Mouse (Mus musculus) T-helper 17 cell (primary cell): Measurements from ENCODE around the gene Zfp362.

Experiments used
- in situ Hi-C, 2 experiments: fragments of 300-600 bp; cut with MboI, MseI; formaldehyde crosslinking; loops; 1 replicate in 1 of 2; 2 replicates in 1 of 2; pipeline ENCODE4 v1.15.1; 2025; ENCODE audit warnings: high pct_unique_total_duplicates in 2 of 2

Gene Zfp362

DNA sequence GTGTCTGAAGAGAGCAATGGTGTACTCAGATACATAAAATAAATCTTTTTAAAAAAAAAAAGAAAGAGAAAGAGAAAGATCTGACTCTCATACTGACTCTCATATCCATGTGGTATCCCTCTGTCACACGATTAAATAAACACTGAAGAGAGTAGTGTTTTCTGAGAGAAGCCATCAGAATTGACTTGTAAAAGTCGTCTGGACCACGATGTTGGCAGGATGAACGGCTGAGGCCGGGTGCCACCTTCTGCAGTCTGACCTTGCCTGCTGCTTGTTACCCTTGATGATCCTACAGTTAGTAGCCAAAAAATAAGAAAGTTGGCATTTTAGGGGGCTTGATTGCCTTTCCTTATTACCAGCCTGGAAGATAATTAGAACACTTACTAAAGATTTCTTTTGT, 73.1 kb downstream of the Zfp362 start:
- in situ Hi-C loops = no loop called here

DNA sequence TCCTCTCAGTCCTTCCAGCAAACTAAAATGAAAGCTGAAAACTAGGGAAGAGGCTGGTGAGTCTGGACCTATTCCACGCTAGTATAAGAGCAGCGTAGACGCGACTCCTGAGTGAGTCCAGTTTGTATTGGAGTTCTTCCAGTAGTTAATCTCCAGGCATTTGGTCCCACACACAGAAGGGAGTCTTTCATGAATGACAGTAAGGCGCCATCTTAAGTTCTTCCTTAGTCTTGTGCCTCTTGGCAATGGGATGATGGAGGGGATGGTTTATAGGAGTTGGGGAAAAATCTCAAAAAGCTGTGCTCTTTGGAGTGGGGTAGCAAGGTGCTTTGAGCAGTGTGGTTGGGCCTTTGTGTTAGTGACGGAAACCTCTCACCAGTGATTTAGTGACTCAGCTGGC, 75.6 kb downstream of the Zfp362 start:
- in situ Hi-C loops = no loop called here

DNA sequence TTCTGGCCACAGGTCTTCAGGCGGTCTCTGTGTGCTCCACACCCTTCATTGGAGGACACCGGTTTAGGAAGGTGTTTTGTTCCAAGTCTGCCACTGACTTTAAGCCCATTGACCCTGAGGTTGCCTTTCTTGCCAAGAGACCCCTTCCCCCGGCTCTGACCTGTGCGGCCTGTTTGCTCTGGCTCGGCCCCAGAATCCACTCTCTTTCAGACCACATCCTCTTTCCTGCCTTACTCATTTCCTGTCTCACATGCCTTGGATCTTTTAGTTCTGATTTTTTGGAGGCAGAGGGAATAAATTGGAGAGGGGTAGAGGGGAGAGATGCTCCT, 76.2 kb downstream of the Zfp362 start:
- in situ Hi-C loops = no loop called here

DNA sequence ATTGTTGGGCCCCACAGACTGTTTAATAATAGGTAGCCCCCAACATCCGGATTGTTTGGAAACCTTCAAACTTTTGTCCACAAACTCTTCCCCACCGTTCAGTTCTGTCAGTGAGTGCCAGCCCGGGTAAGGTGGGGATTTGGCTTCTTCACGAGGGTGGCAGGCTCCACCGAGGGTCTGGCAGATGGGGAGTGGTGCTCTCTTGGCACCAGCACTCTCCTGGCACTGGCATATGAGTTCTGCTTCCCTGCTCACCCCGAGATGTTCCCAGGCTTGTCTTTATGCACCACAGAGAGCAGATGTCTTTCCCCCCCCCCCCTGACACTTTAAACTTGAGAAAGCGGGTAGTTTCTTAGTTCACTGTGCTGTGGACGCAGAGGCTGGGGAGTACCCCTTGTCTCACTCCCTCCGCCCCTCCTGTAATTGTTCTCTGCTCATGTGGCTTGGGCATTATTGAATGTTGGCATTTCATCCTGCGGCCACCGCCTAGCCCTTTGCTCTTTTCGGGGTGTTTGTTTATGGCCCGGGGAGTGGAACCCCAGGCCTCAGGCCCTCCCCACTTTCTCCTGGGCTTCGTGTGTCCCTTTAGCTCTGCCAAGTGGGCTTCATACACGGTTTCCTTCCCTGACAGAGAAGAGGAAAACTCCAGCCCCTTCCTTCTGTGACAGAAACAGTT, 76.7 kb downstream of the Zfp362 start:
- in situ Hi-C loops = no loop called here

DNA sequence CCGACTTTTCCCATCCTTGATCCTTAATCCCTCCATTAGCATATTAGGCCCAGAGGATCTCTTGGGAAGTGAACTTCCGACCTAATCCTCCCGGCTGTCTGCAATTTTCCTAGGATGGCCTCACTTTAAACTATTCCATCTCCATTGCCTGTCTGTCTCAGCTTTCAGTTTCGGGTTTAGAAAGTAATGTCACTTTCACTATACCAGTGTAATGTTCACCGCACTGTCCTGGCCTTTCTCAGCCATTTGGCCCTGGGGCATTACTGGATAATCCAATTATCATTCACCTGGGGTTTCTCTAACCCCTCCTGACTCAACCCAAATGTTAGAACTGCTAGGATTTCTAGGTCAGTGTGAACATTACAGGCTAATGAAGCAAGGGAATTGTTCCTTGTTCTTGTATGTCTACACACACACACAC, 77.4 kb downstream of the Zfp362 start:
- in situ Hi-C loops = no loop called here

DNA sequence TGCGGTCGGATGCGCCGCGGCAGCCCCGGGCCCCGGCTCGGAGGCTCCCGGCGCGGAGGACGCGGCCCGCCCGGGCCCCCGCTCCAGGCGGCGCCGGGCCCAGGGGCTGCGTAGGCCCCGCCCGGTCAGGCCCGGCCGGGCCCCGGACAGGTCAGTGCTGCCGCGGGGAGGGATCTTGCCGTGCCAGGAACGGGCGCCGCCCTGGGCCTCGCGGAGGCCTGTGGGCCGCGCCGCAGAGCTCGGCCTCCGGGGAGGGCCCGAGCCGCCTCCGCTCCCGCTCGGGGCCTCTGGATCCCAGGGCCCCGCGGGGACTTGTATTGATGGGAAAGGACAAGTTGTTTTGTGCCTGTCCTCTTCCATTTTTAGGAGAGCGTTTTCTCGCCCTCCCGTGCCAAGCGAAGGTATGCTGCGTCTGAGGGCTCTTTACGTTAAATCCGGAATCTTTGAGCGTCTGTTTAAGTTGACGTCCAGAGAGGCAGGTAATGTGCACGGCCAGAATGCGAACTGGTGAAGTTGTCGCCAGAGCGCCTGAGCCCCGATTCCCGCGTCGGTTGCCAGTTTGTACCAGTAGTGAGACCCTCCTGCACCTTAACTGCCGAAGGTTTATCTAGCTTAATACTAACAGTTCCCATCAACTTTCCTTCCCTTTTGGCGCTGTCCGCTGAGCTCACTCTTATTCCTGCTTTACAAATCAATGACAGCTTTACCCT, 78.0 kb downstream of the Zfp362 start:
- in situ Hi-C loops = no loop called here

DNA sequence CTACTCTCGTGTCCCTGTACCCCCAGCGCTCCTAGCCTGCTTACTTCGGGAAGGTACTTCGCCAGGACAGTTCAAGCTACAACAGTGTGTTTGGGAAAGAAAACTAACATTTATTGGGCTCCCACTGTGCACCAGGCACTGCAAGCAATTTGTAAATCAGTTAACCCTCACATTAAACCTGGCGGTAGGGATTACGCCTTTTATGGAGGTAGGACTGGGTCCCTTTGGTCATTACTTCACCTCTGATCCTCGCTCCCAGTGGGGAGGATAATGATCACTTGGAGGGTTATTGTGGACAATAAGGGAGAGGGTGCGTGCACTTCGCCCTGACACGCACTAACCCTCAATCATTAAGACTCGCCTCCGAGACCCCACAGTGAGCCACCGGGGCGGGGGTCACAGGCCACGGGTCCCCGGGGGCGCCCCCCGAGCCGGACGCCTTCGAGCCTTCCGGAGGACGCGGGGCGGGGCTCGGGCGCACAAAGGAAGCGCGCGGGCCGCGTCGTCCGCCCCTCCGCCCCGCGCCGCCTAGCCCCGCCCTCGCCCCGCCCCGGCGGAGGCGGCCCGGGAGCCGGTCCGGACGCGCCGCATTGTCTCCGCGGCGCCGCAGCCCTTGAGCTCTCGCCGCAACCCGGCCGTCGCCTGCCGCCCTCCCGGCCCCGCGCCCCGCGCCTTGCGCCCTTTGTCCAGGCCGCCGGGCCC, 78.7 kb downstream of the Zfp362 start:
- in situ Hi-C loops = no loop called here

DNA sequence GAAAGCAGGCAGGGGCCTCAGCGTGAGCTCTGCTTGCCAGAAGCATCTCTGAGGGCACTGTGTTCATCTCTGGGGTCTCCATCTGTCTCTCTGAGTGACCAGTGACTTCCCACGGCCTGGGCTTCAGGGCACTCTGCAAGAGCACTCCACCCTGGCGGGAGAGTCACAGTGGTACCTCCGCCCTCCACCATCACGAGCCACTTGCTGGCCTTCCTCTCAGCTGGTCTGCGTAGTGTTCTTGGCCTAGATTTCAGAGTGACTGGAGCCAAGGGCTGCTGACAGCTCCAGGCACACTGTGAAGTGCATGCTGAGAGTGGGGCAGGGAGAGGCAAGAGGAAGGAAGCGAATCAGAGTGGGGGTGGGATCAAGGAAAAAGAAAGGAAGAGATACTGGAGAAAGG, 81.8 kb downstream of the Zfp362 start:
- in situ Hi-C loops = no loop called here

DNA sequence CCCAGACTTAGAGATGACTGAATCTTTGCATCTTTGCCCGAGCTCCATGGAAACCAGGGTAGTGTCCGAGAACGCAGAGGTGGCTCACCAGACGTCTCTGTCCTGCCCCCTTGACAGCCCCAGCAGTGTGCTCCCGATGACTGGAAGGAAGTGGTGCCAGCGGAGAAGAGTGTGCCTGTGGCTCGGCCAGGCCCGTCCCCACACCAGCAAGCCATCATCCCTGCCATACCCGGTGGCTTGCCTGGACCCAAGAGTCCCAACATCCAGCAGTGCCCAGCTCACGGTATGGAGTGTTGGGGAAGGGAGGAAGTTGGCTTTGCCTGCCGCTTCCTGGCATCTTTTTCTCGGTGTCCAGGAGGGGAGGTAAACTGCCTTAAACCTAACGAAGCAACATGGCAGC, 82.4 kb downstream of the Zfp362 start:
- in situ Hi-C loops = no loop called here
